Mouse (Mus musculus): ENCODE measurements around the gene Capn11. TPM values are rescaled to one million over a fixed set of nuclear protein-coding genes. Genes with fewer than 3 reads are reported as not detected.
A peak's percentile ranks its signal among the peaks of the same experiment; 100 is the strongest.

Capn11 gene
- total RNA-seq, 2 experiments from 2014 or later: 0.25 to 1.5 TPM

GRCm38 (mm10) chr17:45619386-45620256, 39.5 kb downstream of the Capn11 start:
- no peak for DNase-seq (ENCODE audit: extremely low spot score in 1 of 2, low spot score in 2 of 2)
- no peak for TF ChIP-seq CTCF (IDR thresholded peaks at IDR 0.05)
- intact Hi-C loops (cut with DNase I): loop anchor here (10.0 kb wide), 1 partner anchor 145 kb away; the partner anchor contains the start of gene Spats1
- peak overlapping the region; percentile 0; the same call in 1 of the 2 replicates for H3K27ac ChIP-seq
- H3K4me3 ChIP-seq: 0 out of 2 replicates have a peak overlapping the region, but pooled peaks have one; percentile 13

DNA sequence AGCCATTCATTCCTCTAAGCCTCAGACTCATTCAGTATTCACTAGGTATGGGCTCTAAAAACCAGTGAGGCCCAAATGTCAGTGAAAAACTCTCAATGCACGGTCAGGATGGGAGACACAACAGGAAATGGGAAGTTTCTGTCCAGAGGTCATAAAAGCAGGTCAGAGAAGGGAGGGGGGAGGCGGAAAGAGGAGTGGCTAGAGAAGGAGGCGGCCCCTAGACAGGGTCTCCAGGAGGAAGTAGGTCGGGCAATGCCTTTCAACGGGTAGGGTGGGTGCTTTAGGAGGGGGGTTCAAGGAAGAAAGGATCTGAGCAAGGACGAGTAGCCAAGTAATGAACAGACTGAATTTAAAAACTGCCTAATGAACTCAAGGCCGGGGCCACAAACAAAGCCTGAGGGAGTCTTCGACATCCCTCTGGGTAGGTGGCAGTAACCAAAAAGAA, 40.2 kb downstream of the Capn11 start:
- TF ChIP-seq CTCF (IDR thresholded peaks at IDR 0.05): no peak
- Histone ChIP-seq H3K4me3 (0 out of 2 replicates have a peak overlapping the region, but pooled peaks have one; percentile 13), H3K27ac (peak overlapping the region; percentile 0; the same call in 1 of the 2 replicates)
- intact Hi-C loops (cut with DNase I): no loop called here
- DNase-seq (ENCODE audit: extremely low spot score in 1 of 2, low spot score in 2 of 2): no peak

DNA sequence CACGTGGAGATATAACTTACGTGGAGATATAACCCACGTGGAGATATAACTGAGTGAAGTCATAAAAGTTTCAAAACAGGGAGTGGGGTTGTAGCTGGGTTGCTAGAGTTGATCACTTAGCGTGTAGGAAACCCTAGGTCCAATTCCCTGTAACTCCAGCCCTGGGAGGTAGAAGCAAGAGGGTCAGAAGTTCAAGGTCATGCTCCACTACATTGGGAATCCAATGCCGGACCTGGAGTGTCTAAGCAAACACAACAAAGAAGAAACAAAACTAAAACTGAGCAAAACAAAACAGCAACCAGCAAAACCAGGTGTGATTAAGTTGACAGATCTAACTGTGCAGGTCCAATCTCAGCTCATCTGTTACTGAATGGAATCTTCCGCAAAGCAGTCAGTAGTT, 41.5 kb downstream of the Capn11 start:
- Histone ChIP-seq H3K27ac (no peak overlapping the region), H3K4me3 (no peak overlapping the region)
- TF ChIP-seq CTCF (IDR thresholded peaks at IDR 0.05): no peak
- DNase-seq (ENCODE audit: extremely low spot score in 1 of 2, low spot score in 2 of 2): no peak
- intact Hi-C loops (cut with DNase I): no loop called here

GRCm38 (mm10) chr17:45616679-45617078, 42.4 kb downstream of the Capn11 start:
- H3K4me3 ChIP-seq: no peak overlapping the region
- intact Hi-C loops (cut with DNase I): no loop called here
- TF ChIP-seq CTCF (IDR thresholded peaks at IDR 0.05): no peak
- H3K27ac ChIP-seq: no peak overlapping the region
- no peak for DNase-seq (ENCODE audit: extremely low spot score in 1 of 2, low spot score in 2 of 2)

- intact Hi-C loops (cut with DNase I): no loop called here
- no peak for DNase-seq (ENCODE audit: extremely low spot score in 1 of 2, low spot score in 2 of 2)
- no peak for TF ChIP-seq CTCF (IDR thresholded peaks at IDR 0.05)
- no peak overlapping the region for H3K4me3 ChIP-seq
- no peak overlapping the region for H3K27ac ChIP-seq
Measured at GRCm38 (mm10) chr17:45616046-45616650, 43.0 kb downstream of the Capn11 start.

DNA sequence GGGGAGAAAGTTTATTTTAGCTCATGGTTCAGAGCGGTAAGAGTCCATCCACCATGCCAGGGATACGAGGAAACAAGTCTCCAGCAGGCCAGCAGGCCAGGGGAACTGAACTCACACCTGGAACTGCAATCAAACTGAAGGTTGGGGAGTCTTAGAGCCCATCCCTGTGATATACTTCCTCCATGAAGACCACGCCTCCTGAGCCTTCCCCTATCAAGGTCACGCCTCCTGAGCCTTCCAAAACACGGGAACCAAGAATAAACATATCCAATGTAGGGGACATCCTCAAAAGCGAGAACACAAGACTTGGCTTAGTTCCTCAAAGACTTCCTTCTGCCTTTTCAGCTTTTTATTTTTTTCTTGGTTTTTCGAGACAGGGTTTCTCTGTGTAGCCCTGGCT, 46.2 kb downstream of the Capn11 start:
- H3K27ac ChIP-seq: no peak overlapping the region
- H3K4me3 ChIP-seq: no peak overlapping the region
- no peak for DNase-seq (ENCODE audit: extremely low spot score in 1 of 2, low spot score in 2 of 2)
- intact Hi-C loops (cut with DNase I): no loop called here
- no peak for TF ChIP-seq CTCF (IDR thresholded peaks at IDR 0.05)

GRCm38 (mm10) chr17:45612008-45612407, 47.1 kb downstream of the Capn11 start:
- TF ChIP-seq CTCF (IDR thresholded peaks at IDR 0.05): no peak
- no peak for DNase-seq (ENCODE audit: extremely low spot score in 1 of 2, low spot score in 2 of 2)
- intact Hi-C loops (cut with DNase I): no loop called here
- Histone ChIP-seq H3K27ac (no peak overlapping the region), H3K4me3 (no peak overlapping the region)

- no peak for TF ChIP-seq CTCF (IDR thresholded peaks at IDR 0.05)
- no peak for DNase-seq (ENCODE audit: extremely low spot score in 1 of 2, low spot score in 2 of 2)
- intact Hi-C loops (cut with DNase I): no loop called here
- Histone ChIP-seq H3K27ac (no peak overlapping the region), H3K4me3 (no peak overlapping the region)
Measured at GRCm38 (mm10) chr17:45610144-45610866, 48.8 kb downstream of the Capn11 start.

- no peak for TF ChIP-seq CTCF (IDR thresholded peaks at IDR 0.05)
- Histone ChIP-seq H3K4me3 (no peak overlapping the region), H3K27ac (no peak overlapping the region)
- intact Hi-C loops (cut with DNase I): no loop called here
- no peak for DNase-seq (ENCODE audit: extremely low spot score in 1 of 2, low spot score in 2 of 2)
Measured at GRCm38 (mm10) chr17:45608396-45608795, 50.7 kb downstream of the Capn11 start.

- DNase-seq (ENCODE audit: extremely low spot score in 1 of 2, low spot score in 2 of 2): no peak
- TF ChIP-seq CTCF (IDR thresholded peaks at IDR 0.05): no peak
- intact Hi-C loops (cut with DNase I): no loop called here
- Histone ChIP-seq H3K27ac (no peak overlapping the region), H3K4me3 (no peak overlapping the region)
Measured at GRCm38 (mm10) chr17:45606992-45607879, 51.9 kb downstream of the Capn11 start.

GRCm38 (mm10) chr17:45602984-45603383, 56.1 kb downstream of the Capn11 start:
- no peak for DNase-seq (ENCODE audit: extremely low spot score in 1 of 2, low spot score in 2 of 2)
- H3K4me3 ChIP-seq: no peak overlapping the region
- TF ChIP-seq CTCF (IDR thresholded peaks at IDR 0.05): no peak
- no peak overlapping the region for H3K27ac ChIP-seq
- intact Hi-C loops (cut with DNase I): no loop called here
